Mouse (Mus musculus): ENCODE measurements around the gene Vegfc. TPM values are rescaled to one million over a fixed set of nuclear protein-coding genes. Genes with fewer than 3 reads are reported as not detected.

Vegfc gene
- polyA plus RNA-seq, 2 experiments from 2014 or later, result 0.32 TPM; not detected in 1

GRCm38 (mm10) chr8:54216250-54216649 lies 138.8 kb downstream of the Vegfc start:
- no peak for ATAC-seq

- ATAC-seq, result no peak
These were observed 151.4 kb downstream of the Vegfc start for GRCm38 (mm10) chr8:54228801-54229204.

- ATAC-seq, result no peak
These were observed 153.2 kb downstream of the Vegfc start for GRCm38 (mm10) chr8:54230638-54231037.

GRCm38 (mm10) chr8:54233316-54233715 lies 155.9 kb downstream of the Vegfc start:
- ATAC-seq, result no peak
